Mouse (Mus musculus): ENCODE data around the gene Sdr39u1. TPM values are rescaled to one million over a fixed set of nuclear protein-coding genes. Genes with fewer than 3 reads are reported as not detected.
A peak's percentile ranks its signal among the peaks of the same experiment; 100 is the strongest.

Gene Sdr39u1
- total RNA-seq, 1 experiment from 2014 or later, result 83.3 TPM

- peak; percentile 42 for DNase-seq
Observed at GRCm38 (mm10) chr14:55854406-55855100, 45.5 kb downstream of the Sdr39u1 start.

GRCm38 (mm10) chr14:55853621-55854285 lies 46.3 kb downstream of the Sdr39u1 start, which contains the start of gene Nynrin:
Gene Nynrin (plus strand): TSS chr14:55854010.
- DNase-seq, result peak; percentile 80

GRCm38 (mm10) chr14:55852646-55853551 lies 47.2 kb downstream of the Sdr39u1 start:
- no peak for DNase-seq

GRCm38 (mm10) chr14:55850885-55851284 lies 49.2 kb downstream of the Sdr39u1 start:
- no peak for DNase-seq

Other genes starting within 250 kb of the Sdr39u1 start
- gene Mdp1, start 239.8 kb downstream of the Sdr39u1 start, total RNA-seq (2021), result 50.4 and 60.3 TPM in 2 replicates
- 24.0 and 25.8 TPM in 2 replicates for gene Gmpr2, start 228.4 kb downstream of the Sdr39u1 start, total RNA-seq (2021)
- gene Nedd8, start 228.2 kb downstream of the Sdr39u1 start, total RNA-seq (2021), result 297 and 307 TPM in 2 replicates
- gene Tinf2, start 218.5 kb downstream of the Sdr39u1 start, total RNA-seq (2021), result 26.1 and 27.4 TPM in 2 replicates
- 0.74 and 2.3 TPM in 2 replicates for gene Tgm1, start 186.4 kb downstream of the Sdr39u1 start, total RNA-seq (2021)
- 19.5 and 21.1 TPM in 2 replicates for gene Rabggta, start 178.0 kb downstream of the Sdr39u1 start, total RNA-seq (2021)
- 81.5 and 93.6 TPM in 2 replicates for gene Dhrs1, start 154.6 kb downstream of the Sdr39u1 start, total RNA-seq (2021)
- 15.9 and 16.2 TPM in 2 replicates for gene Nop9, start 154.6 kb downstream of the Sdr39u1 start, total RNA-seq (2021)
- gene Cideb, start 141.8 kb downstream of the Sdr39u1 start, total RNA-seq (2021), result 1.7 and 22.1 TPM in 2 replicates
- 0.11 and 0.37 TPM in 2 replicates for gene Ltb4r2, start 138.9 kb downstream of the Sdr39u1 start, total RNA-seq (2021)
- 0.48 and 0.71 TPM in 2 replicates for gene Ltb4r1, start 134.3 kb downstream of the Sdr39u1 start, total RNA-seq (2021)
- 14.3 and 17.3 TPM in 2 replicates for gene Adcy4, start 116.2 kb downstream of the Sdr39u1 start, total RNA-seq (2021)
- gene Ripk3, start 111.4 kb downstream of the Sdr39u1 start, total RNA-seq (2021), result 5.2 and 7.8 TPM in 2 replicates
- 23.8 and 31.2 TPM in 2 replicates for gene Nfatc4, start 77.1 kb downstream of the Sdr39u1 start, total RNA-seq (2021)
- 14.1 and 18.8 TPM in 2 replicates for gene Nynrin, start 46.3 kb downstream of the Sdr39u1 start, total RNA-seq (2021)
- gene Cbln3, start 15.9 kb downstream of the Sdr39u1 start, total RNA-seq (2021), result 0.11 and 0.34 TPM in 2 replicates
- 19.2 and 23.8 TPM in 2 replicates for gene Khnyn, start 15.3 kb downstream of the Sdr39u1 start, total RNA-seq (2021)
- 4.3 and 5.9 TPM in 2 replicates for gene Cma1, start 44.4 kb upstream of the Sdr39u1 start, total RNA-seq (2021)
- 0.70 TPM in 1 of 2 replicates, not detected in the other for gene Cma2, start 50.7 kb upstream of the Sdr39u1 start, total RNA-seq (2021)
- gene Mcpt1, start 117.7 kb upstream of the Sdr39u1 start, total RNA-seq (2021), result not detected in 2 replicates
- not detected in 2 replicates for gene Mcpt9, start 130.2 kb upstream of the Sdr39u1 start, total RNA-seq (2021)
- gene Mcpt2, start 141.7 kb upstream of the Sdr39u1 start, total RNA-seq (2021), result not detected in 2 replicates
- 2.7 and 3.3 TPM in 2 replicates for gene Mcpt4, start 162.0 kb upstream of the Sdr39u1 start, total RNA-seq (2021)
- 0.70 TPM in 1 of 2 replicates, not detected in the other for gene Mcpt8, start 185.0 kb upstream of the Sdr39u1 start, total RNA-seq (2021)
- gene Ctsg, start 202.3 kb upstream of the Sdr39u1 start, total RNA-seq (2021), result 0.64 TPM in 1 of 2 replicates, not detected in the other
- gene Gzme, start 220.3 kb upstream of the Sdr39u1 start, total RNA-seq (2021), result not detected in 2 replicates
- gene Gzmd, start 232.3 kb upstream of the Sdr39u1 start, total RNA-seq (2021), result not detected in 2 replicates